Mouse (Mus musculus) kidney, adult 9 months (tissue): Measurements from ENCODE around the gene Smyd3.
"Not testable (repeated sequence)": the region's sequence is repeated elsewhere in the genome, so short reads cannot be mapped to it uniquely, and the experiment has no call there.

ENCODE experiments used
- DNase-seq: peaks from one replicate; pipeline ENCODE4 v3.0.0; 2022

Smyd3 gene

DNA sequence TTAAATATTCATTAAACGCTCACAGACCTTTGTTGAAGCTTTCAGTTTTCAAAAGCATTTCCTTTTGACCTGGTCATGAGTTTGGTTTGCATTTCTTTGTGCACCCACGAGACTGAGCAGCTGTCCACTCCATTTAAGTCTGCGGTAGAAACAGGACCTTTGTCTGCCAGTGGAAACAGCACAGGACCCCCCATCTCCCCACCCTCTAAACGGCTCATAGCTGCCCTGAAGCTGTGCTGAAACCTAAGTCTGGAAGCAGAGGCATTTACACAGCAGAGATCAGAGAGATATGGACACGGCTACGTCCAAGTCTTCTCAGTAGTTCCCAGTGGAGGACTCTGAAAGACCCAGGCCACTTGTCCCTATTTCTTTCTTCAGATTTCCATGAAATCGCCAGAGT lies 305.5 kb downstream of the Smyd3 start:
- no peak for DNase-seq

DNA sequence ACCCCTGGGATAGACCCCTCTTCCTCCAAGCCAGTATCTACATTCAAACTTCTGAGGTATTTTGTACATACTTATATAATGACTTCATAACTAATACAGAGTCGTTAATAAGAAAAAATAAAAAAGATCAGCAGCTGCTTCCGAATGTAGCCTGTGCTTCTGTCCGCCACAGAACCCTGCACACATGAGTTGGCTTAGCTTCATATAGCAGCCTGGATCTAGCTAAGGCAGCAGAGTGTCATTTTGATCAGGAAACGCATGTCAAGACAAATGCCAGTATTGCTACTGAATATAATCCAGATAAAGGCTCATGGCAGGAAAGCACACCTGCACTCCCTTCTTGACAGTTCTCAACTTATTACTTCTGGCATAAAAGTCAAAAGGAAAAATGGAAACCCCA lies 306.5 kb downstream of the Smyd3 start:
- no peak for DNase-seq

DNA sequence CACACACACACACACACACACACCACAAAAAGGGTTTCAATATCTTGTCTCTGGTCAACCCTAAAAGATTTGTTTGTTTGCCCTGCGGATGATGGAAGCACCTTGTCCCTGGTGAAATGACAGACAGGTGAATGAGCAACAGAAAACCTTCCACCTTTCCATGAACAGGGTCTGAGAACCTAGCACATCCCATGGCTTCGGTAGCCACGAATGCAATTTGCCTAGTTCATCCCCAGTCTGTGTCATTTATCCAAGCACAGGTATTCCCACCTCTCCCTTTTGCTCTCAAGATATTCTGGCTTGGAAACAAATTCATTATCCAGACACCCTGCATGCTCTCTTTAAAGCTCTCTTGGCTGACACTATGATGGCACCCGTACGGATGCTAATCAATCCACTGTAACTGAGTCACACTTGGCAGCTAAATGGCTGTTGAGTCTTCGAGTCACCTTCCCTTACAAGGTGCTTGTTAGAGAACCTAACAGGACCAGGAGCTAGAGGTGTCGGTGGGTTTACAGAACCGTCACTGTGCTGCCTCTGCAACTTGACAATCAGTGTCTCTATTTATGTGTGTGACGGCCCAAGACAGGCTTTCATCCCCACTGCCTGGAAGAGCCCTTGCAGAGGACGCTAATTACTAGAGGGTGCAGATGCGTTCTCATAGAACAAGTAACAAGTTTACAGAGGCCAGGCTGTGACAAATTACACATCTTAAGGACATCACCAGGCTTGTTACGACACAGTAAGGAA lies 309.8 kb downstream of the Smyd3 start:
- no peak for DNase-seq

DNA sequence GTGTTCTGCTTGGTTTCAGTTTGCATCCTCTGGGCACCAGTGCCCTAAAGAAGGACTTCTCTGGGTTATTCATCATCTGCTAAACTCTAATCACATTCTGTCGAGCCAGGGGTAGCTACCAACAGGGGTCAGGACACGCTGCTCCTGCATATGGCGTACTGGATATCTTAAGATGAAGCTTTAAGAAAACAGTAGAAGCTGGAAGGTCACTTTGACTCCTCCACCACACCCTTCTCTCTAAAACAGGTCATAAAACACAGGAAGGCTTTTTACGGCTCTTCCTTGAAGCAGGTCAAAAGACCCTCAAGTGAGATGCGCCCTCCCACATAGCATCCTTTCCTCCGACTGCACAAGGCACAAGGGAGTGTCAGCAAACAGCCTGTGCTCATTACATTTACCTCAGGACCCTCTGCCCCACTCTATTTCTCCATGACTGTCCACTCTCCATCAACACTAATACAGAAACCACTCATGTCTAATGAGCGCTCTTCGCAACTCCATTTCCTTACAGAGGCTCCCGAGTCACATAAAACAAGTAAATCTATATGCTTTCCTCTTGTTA lies 310.6 kb downstream of the Smyd3 start:
- DNase-seq: no peak

DNA sequence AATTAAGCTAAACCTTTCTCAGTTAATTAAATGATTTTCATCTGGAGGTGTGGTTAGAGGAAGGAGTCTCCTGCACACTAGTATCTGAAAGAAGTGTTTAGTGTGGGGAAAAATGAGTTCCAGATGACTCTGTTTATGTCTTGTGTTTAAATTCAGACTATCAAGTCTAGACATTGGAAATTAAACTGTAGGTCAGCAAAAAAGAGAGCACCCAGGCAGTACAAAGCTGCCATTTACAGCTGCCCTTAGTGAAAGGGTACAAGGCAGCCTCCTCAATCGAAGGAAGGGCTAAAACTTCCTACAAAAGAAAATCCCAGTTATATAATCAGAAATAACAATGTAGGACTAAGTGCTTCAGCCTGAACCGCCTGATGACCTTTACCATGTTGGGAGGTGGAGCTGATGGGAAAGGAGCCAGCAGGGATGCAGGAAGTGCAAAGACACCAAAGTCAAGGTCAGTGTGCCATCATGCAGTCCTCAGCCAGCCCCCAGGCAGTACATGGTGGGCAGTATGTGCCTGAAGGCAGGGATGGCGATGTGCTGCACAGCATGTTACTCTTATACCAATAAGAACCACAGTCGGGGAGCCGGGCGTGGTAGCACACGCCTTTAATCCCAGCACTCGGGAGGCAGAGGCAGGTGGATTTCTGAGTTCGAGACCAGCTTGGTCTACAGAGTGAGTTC lies 319.2 kb downstream of the Smyd3 start:
- DNase-seq: no peak

DNA sequence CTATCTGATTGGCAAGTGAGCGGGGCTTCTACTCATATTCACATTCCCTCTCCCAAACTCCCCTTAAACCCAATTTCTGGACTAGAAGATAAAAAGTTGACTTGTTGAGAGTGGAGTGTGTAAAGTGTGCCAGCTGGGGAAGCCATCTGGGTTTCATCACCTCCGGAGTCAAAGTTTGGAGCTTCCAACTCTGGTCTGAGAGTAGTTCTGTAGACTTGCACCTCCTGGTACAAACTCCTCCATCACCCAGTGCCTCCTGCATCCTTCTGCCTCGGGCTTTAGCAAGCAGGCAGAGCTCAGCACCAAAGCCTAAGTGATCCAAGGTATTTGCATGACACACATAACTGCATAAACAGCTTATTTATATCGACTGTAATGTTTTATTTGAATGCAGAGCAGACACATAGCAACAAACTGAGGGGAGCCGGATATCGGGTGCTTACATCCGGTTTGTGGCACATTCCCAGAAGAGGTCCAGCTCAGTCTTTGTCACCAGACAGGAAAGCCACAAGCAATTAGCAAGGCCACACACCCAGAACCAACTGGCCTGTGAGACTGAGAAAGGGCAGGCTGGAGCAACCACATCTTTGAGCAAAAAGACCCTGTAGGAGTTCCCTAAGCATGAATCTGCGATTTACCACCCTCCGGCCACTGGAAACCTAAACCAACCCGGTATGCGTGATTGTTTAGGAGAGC lies 319.9 kb downstream of the Smyd3 start:
- no peak for DNase-seq

DNA sequence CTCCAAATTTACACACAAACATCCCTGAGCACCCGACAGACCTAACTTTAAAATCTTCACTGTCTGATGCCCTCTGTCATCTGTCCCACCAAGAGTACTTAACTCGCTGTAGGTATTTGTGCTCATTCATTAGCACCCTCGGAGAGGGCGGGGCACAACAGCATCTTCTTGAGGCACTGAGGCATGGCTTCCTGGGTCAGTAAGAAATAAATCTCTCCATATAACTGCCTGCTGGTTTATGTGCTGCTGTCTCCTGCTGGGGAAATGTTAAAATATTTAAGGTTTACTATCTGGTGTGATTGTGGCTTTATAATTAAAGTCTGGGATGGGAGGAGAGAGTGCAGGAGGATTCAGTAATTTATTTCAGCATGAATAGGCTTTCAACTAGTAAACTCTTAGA lies 320.7 kb downstream of the Smyd3 start:
- no peak for DNase-seq

DNA sequence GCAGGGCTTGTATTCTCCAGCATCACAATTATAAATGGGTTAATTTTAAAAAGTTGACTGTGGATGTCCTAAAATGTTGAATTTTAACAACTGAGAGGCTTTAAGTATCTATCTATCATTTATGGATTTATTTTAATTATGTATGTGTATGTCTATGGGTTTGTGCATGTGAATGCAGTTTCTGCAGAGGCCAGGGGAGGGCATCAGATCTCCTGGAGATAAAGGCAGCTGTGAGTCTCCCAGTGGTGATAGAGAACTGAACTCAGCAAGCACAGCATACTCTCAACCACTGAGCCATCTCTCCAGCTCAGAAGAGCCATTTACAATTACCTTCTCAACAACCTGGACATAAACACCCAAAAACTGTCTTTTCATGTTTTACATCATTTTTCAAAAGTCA lies 321.4 kb downstream of the Smyd3 start:
- peak; percentile 26 for DNase-seq

DNA sequence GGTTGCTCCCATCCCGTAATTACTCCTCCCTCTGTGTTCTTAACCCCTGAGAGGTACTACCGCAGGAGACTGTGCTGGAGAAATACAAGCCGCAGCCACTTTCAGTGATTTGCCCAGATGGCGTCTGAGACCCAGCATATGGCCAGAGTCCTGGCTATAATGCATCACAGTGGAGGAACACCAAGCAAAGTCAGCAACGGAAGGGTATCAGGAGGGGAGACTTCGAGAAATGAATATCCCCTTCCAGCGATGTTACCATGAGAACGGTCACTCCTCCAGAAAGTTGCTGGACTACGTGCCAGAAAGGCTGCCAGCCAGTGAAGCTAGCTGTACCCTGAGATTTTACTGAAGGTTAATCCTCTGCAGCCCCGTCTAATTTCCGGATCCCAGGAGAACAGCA lies 325.1 kb downstream of the Smyd3 start:
- DNase-seq: no peak

DNA sequence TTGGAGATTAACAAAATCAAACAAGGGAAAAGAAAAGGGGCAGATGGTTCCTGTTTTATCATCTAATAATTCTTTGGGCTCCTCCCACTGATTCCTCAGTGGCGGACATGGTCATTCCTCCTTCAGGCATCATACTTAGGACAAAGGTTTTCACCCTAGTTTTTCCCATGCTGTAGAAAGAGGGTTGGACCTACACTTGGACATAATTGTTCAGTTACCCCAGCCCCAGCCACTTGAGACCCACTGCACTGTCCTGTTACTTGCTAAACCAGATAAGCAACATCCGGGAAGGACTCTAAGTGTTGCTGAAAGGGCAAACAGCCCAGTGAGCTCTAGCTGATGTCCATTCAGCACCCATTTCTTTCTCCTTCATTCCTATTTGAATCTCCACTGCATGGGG lies 327.0 kb downstream of the Smyd3 start:
- no peak for DNase-seq

DNA sequence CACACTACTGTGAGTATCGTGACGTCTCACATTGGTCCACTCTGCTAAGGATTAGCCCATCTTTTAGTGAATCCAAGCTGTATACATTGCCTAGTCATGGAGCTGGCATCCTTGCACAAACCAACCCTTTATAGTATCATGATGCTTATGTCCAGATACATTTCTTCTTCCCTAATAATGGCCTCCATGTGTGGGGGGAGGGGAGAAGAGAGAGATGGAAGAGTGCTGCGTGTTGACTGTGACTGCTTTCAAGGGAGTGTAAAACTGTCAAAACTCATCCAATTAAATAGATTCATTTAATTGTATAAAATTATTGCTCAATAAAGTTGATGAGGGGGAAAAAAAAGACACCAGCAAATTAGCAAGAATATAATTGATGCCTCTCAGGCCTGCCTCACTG lies 330.7 kb downstream of the Smyd3 start:
- DNase-seq: no peak

DNA sequence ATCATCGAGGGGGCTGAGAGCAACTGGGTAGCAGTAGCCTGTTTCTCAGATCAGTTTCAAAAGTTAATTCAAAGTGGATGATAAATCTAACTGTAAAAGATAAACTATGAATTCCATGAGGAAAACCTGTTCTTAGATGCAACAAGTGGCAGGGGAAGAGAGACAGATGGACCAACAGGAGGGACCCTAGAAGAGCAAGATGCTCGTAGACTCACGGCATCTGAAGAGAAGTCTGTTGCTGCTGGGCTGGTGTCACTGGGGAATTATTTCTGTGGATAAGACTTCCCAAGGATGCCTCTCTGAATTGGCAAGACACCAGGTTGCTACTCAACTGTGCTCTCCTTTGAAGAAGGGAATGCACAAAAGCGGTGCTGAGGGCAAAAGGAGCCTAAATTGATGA lies 333.2 kb downstream of the Smyd3 start:
- DNase-seq: no peak

DNA sequence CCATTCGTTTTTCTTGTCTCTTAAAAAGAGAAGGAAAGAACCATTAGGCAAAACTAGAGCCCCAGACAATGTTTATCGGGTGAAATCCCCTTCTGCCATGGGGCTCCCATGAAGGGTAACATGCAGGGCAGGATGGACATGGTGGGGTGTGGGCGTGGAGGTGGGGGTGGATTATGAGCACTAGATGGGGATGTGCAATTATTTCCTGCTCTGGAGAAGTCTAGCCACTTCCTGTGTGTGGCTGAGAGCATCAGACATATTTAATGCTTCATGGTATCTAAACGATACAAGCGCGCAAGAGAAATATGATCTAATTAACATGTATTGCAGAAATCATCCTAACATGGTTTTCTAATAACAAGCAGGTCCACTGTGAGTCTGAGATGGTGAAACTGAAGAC lies 334.3 kb downstream of the Smyd3 start:
- no peak for DNase-seq

DNA sequence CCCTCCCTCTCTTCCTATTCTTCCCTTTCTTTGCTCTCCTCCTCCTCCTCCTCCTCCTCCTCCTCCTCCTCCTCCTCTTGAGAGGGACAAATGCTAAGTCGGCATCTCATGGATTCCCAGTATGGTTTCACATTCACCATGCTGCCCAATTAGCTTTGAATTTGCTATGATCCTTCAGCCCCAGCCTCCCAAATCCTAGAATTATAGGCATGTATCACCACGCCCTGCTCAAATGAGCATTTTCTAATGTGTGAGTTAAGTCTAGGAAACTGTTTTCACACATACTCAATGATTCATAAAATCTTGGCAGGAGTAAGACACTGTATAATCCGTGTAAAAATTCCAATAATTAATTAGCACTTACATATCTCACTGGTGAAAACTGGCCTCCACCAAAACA lies 337.3 kb downstream of the Smyd3 start:
- DNase-seq: no peak

DNA sequence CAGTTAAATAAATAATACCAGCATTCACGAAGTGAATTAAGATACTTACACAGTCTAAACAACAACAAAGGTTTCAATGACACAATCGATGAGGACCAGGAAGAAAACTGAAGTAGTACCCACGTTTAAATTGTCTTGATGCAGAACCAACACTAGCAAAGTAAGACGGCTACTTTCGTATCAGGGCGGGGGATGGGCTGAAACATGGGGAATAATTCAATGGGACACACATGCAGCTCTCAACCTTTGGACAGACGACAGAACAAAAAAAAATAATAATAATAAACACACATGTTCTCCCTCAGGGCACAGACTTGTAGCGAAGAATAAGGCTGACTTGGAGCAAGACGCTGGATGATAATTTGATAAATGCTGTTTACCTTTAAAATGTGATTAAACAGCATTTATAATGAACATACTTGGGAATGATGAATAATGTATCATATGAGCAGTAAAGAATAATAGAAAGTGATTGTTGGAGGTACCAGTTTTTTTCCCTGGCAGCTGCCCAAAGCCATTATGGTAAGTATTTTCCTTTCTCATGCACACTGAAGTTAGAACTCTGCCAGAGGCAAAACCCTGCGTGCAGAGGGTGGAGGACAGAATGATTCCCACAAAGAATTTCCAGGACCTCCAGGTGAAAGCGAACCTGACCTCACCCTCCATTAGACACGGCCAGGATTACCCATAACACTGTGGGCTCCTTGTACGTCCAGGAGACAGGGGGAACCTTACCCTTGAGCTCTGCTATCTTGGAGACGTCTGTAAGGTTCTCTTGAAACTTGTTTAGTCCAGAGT lies 340.8 kb downstream of the Smyd3 start:
- peak; percentile 33 for DNase-seq

DNA sequence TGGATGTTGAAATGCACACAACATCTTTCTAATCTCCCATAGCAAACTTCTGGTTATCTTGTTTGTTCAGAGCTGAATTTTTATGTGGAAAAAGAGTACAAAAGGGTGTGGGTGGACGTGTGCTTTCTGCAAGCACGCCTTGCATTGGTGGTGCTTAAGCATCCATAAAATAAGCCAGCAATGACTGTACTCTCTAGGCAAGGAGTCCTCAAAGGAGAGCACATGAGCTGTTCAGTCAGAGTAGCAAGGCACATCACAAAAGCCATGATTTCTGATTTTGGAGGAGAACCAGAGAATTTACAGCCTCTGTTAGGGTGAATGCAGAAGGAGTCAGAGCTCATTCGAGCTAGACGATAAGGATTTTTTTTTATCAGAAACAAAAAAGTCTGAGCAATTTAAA lies 343.6 kb downstream of the Smyd3 start:
- DNase-seq: no peak

DNA sequence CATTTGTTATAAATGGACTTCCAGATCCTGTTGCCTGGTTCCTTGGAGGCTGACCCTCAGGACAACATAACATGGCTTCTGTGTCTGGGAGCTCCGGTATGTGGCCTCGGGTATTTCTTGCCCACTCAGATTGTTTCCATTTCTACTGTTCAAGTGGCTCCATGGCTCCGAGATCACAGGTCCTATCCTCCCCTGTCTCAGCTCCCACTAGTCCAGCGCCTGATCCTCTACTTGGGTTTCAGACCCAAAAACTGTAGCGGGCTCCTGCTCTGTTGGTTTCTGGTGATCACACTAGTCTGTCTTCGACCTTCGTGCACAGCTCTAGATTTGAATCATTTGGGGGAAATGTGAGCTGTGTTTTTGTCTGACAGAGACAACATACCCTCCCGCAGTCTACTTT lies 347.3 kb downstream of the Smyd3 start:
- DNase-seq: no peak

DNA sequence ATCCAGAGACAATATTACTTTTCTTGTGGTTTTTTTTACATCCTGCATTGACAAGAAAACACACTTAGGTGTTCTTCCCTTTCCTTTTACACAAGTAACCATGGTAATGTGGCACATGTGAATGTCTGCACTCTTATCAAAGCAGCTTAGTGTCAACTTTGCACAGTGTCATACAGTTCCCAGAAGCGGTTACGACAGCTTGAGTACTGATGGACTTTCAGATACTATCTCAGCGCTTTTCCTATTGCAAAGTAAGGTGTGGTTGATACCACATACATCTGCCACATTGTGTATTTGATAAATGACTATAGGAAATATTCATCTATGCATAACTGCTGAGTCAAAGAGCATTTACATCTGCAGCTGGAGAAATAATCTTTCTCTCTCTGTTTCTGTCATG lies 348.1 kb downstream of the Smyd3 start:
- DNase-seq: no peak

DNA sequence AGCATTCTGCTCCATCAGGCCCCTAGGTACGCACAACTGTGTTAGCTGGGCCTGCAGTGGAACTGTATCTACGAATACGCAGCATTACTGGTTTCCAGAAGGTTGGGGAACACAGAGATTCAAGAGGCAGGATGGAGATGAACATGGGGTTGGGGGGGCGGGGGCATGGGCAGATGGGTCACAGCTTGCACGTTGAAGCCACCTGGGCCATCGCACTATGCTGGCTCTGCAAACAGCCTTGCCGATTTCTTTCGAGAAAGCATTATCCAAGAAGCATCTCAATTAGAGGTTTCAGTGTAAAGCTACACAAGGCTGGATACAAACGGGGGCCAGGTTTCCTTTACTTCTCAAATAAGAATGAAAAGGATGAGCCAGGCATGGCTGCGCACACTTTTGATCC lies 348.7 kb downstream of the Smyd3 start:
- DNase-seq: no peak

DNA sequence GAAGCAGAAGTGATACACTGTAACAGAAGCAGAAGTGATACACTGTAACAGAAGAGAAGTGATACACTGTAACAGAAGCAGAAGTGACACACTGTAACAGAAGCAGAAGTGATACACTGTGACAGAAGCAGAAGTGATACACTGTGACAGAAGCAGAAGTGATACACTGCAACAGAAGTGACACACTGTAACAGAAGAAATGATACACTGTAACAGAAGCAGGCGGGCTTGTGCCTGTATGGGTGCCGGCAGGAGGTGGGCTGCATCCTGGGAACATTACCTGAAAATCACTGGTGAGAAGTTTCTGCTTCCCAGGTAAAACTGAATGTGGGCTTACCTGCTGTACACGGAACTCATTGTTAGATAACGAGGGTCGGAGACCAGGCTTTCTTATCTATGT lies 353.6 kb downstream of the Smyd3 start:
- DNase-seq: not testable (repeated sequence)

DNA sequence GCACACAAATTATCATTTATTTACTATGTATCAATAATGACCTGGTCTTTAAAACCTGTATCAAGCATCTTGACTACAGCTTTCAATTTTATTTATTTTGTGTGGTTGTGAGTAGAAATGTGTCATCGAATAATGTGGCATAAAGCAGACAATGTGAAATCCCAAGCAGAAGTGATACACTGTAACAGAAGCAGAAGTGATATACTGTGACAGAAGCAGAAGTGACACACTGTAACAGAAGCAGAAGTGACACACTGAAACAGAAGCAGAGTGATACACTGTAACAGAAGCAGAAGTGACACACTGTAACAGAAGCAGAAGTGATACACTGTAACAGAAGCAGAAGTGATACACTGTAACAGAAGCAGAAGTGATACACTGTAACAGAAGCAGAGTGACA lies 355.1 kb downstream of the Smyd3 start:
- not testable (repeated sequence) for DNase-seq

DNA sequence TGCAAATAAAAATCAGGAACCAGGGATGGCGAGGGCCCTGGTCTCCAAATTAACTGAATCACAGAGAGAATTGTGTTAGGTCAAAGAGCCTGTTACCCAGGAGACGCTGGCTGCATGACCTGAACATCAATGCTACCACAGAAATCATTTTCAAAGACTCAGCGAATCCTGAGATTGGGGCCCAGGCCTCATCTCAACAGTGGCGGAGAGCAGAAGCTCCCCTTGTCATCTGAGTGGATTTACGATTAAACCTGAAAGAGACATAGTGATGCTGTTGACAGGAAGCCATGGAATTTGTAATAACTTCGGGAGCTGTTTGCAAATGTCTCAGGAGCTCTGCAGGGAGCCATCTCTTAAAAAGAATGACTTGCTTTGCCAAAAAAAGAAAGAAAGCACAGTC lies 355.9 kb downstream of the Smyd3 start:
- no peak for DNase-seq

DNA sequence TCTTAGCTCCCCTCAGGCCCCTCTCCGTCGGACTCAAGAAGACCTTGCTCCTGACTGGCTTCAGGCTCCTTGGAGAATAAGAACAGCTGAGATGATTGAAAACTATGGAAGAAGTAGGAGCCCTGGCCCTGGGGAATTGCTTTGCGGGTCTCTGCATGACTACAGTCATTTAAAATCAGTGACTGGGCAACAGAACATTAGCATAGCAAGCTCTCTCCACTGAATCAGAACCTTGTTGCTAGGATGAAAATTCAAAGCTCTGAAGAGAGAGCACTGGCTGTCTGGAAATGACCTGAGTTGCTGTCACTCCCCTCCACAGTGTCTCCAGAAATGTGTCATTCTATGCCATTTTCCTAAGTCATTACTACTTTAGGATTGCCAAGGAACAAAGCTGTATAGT lies 357.1 kb downstream of the Smyd3 start:
- DNase-seq: no peak
